Mouse (Mus musculus): ENCODE results near the gene Gstm4.
"Not testable (repeated sequence)": the region's sequence is repeated elsewhere in the genome, so short reads cannot be mapped to it uniquely, and the experiment has no call there.

Gene Gstm4

GRCm38 (mm10) chr3:108069231-108069870 lies 24.7 kb upstream of the Gstm4 start:
- peak; percentile 32 to 39 for DNase-seq

- DNase-seq, result peak in 1 of 2 experiments; percentile 12
Observed at GRCm38 (mm10) chr3:108068826-108069225, 24.1 kb upstream of the Gstm4 start.

- DNase-seq, result peak in 1 of 2 experiments; percentile 8
Observed at GRCm38 (mm10) chr3:108067370-108067934, 22.8 kb upstream of the Gstm4 start.

GRCm38 (mm10) chr3:108065551-108065950 lies 20.9 kb upstream of the Gstm4 start:
- peak in 1 of 2 experiments; percentile 12 for DNase-seq

GRCm38 (mm10) chr3:108064672-108065071 lies 20.0 kb upstream of the Gstm4 start:
- DNase-seq, result no peak

GRCm38 (mm10) chr3:108062648-108063047 lies 18.0 kb upstream of the Gstm4 start:
- peak in 1 of 2 experiments; percentile 22 for DNase-seq

- peak in 1 of 2 experiments; percentile 46 for DNase-seq
Observed at GRCm38 (mm10) chr3:108061420-108061819, 16.7 kb upstream of the Gstm4 start.

GRCm38 (mm10) chr3:108050493-108050892 lies 5.8 kb upstream of the Gstm4 start:
- no peak for DNase-seq

GRCm38 (mm10) chr3:108048306-108048705 lies 3.6 kb upstream of the Gstm4 start:
- DNase-seq, result no peak

GRCm38 (mm10) chr3:108046944-108047655 lies 2.4 kb upstream of the Gstm4 start:
- DNase-seq, result no peak

GRCm38 (mm10) chr3:108033156-108033555 lies 11.5 kb downstream of the Gstm4 start:
- peak in 1 of 2 experiments; percentile 48 for DNase-seq

- peak; percentile 36 to 60 for DNase-seq
Observed at GRCm38 (mm10) chr3:108032113-108032512, 12.6 kb downstream of the Gstm4 start.

- DNase-seq, result no peak
Observed at GRCm38 (mm10) chr3:108028641-108029365, 15.9 kb downstream of the Gstm4 start.

- no peak for DNase-seq
Observed at GRCm38 (mm10) chr3:108026597-108026996, 18.1 kb downstream of the Gstm4 start.

GRCm38 (mm10) chr3:108026049-108026448 lies 18.6 kb downstream of the Gstm4 start:
- no peak for DNase-seq

- DNase-seq, result no peak
Observed at GRCm38 (mm10) chr3:108025318-108025717, 19.4 kb downstream of the Gstm4 start.

- no peak for DNase-seq
Observed at GRCm38 (mm10) chr3:108022650-108023049, 22.0 kb downstream of the Gstm4 start.

- DNase-seq, result not testable (repeated sequence)
Observed at GRCm38 (mm10) chr3:108020351-108021022, 24.2 kb downstream of the Gstm4 start.

- not testable (repeated sequence) for DNase-seq
Observed at GRCm38 (mm10) chr3:108019226-108019625, 25.5 kb downstream of the Gstm4 start.

- DNase-seq, result peak; percentile 41 to 47
Observed at GRCm38 (mm10) chr3:108018190-108018820, 26.4 kb downstream of the Gstm4 start.

GRCm38 (mm10) chr3:108017473-108018189 lies 27.1 kb downstream of the Gstm4 start, which contains the start of gene Gstm1:
TSS of gene Gstm1 (minus strand) at chr3:108017973.
- DNase-seq, result peak; percentile 96 to 98
